Mouse (Mus musculus) cortical plate, adult 2 months (tissue): ENCODE results near the gene Ppp1cc.

Experiments used
- CTCF ChIP-seq: fragments of 200-500 bp; IDR thresholded peaks from 2 replicates; pipeline ENCODE4 v1.5.1; 2011; ENCODE audit warnings: mild to moderate bottlenecking, control low read depth, low read length; ENCODE audit not compliant: insufficient read depth; ENCODE audit errors: extremely low read depth
- POLR2A ChIP-seq: fragments of 200-500 bp; IDR thresholded peaks from 2 replicates; pipeline ENCODE4 v1.6.1; 2011; ENCODE audit warnings: mild to moderate bottlenecking, low read length, control low read depth; ENCODE audit not compliant: insufficient read depth; ENCODE audit errors: extremely low read depth

DNA sequence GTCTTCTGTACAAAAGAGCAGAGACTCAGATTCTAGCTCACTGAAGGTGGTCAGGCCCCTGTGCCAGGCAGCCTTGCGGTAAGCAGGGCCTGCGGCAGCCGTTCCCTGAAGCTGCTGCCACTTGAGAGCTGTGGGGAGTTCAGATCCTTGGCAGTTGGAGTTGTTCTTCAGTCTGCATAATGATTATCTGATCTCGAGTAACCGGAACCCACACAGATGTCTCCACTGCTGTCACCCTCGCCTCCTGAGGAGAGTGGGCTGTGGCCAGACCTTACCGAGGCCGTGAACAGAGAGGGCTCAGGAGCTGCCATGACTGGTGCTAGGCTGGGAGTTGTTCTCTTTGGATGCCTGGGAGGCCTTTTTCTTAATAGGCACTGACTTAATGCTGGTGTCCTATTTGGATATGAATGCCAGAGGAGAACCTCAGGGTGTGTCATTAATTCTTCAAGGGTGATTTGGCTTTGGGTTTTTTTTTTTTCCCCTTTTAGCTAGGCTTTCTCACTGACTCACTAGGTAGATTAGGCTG lies 8.6 kb downstream of the Ppp1cc start:
- TF ChIP-seq POLR2A (no peak), CTCF (no peak)
